Mouse (Mus musculus) thymus, postnatal 0 days (tissue): Measurements from ENCODE around the gene Slc26a10. TPM values are rescaled to one million over a fixed set of nuclear protein-coding genes. Genes with fewer than 3 reads are reported as not detected.

Source experiments
- DNase-seq: peaks from one replicate; pipeline ENCODE4 v3.0.0-alpha.2; 2015; ENCODE audit warnings: low spot score
- polyA plus RNA-seq: library from polyadenylated mRNA; unstranded; fragments of >200 nt; fragmentation: Nextera tagmentation; extraction: Ambion mirVana; gene quantifications from 2 replicates; pipeline ENCODE4 v1.2.1, GENCODE M21; 2015

Gene Slc26a10
- polyA plus RNA-seq, 1 experiment from 2014 or later, result 2.6 TPM

DNA sequence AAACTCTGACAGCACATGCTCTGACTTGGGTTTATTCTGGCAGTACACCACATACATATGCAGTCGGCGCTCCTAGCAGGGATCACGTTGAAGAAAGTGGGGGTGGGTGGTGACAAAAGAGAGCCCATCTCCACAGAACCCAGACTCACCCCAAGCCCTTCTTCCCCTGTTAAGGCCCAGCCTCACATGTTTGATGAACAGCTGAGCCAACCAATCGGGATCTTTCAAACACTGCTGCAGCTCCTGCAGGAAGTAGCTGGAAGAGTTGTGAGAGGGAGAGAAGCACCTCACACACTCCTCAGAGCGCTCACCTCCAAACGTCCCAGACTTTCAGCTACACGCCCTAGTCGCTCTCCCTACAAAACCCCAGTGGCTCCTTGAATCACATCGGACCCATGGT is 4.7 kb upstream of the Slc26a10 start:
- no peak for DNase-seq

DNA sequence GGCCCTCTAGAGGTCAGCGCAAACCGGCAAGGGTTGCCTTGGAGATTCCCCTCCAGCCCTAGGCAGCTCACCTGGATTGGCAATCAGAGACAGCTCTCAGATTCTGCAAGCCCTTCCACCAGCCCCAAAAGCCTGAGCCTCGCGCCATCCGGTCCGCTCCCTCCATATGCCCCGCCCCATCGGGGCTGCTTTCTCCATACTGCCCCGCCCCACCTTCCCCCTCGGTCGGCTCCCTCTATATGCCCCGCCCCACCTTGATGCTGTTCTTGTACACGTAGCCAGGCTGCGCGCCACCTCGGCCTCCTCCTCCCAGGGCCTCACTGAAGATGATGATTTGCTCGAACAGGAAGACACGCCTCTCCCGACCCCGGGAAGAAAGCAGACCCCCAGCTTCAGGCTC is 3.3 kb upstream of the Slc26a10 start:
- no peak for DNase-seq

DNA sequence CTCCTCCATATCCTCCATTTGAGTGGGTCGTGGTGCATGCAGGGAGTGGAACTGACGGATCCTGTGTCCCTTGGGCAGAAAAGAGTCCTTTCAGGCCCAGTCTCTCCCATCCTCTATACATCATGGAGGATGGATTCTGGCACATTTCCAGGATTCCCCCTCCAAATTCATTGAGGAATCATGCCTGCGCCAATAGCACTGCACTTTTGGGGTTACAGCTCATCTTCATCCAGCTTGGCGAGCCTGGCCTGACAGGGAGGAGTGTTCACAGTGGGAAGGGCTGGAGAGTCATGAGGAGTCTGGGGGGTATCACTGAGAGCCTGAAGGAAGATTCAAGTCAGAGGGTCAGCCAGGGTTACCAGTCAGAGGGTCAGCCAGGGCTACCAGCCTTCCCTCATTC is 2.2 kb upstream of the Slc26a10 start:
- no peak for DNase-seq

DNA sequence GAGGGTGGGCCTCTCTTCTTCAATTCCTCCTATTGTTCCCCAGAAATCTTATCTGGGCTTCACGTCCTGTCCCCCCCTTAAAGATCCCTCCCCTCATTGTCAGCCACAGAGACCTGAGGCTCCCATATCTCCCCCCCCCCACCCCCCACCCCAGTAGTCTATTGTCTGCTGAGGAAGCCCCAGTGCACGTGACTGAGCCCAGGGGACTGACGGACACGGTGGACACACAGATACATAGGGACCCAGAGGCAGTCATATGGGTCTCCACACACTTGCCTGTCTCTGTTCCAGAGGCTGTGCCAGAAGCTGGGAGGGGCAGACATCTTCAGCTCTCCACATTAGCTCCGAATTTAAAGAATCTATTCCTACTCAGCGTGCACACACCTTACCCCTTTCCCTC is 1.1 kb upstream of the Slc26a10 start:
- DNase-seq, result no peak

DNA sequence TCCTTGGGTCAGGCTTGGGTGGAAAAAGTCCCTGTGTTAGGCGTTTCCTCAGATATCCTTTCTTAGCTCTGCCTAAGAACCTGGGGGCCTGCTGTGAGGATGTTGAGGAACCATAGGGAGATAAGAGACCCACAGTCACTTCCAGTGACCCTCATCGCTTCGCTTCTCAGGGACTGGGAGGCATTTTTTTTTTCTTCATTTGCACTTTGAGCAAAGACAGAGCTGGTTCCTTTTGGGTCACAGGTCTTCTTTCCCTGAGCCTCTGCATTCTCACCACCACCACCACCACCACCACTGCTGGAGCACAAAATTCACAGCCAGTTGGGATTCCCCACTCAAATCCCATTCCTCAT is 226 bp upstream of the Slc26a10 start:
- no peak for DNase-seq

DNA sequence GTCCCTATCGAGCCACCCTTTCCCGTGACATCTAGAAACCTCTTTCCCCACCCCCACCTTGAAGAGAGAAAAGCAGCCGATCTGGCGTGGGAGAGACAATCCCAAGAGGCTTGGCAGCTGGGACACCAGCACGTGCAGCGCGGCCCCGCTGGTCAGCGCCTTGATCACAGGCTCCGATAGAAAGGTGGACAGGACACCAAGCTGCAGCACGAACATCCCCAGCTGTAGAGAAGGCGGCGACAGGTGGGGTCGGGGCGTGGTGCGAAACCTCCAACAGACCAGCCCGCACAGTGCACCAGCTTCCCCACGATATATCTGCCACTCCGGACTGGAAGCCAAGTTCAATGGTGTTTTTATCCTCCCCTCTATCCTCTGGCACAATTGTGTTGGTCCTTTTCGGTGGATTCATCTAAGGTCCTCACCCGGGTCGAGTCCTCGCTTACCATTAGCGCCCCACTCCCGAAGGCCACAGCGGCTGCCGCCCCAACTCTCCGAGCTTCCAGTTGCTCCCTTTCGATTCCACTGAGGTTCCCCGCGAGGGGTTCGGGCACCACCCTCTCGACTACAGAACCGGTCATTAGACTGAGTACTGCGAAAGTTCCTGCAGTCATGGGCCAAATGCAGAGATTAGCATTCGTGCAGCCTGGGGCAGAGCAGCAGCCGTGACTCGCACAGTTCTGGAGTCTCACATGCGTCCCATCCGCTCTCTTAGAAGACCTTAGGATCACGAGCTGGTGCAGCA is 2.0 kb downstream of the Slc26a10 start:
- no peak for DNase-seq

DNA sequence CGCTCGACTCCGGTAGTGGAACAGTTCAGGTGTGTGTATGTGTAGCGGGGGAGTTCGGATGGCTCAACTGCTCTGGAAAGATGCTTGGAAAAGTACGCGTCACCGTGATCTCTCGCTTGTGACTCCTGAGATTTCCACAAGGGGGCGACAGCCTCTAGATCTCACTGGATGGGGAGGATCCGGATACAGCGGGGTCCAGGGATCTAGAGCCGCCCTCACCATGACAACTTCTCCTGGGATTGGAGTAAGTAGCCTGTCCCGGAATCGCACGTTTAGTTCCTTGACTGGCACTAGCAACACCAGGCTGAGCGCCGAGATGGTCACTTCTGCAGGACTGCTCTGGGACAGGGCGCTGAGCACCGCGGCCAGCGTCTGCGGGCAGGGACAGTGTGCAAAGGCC is 2.7 kb downstream of the Slc26a10 start:
- peak; percentile 76 for DNase-seq

DNA sequence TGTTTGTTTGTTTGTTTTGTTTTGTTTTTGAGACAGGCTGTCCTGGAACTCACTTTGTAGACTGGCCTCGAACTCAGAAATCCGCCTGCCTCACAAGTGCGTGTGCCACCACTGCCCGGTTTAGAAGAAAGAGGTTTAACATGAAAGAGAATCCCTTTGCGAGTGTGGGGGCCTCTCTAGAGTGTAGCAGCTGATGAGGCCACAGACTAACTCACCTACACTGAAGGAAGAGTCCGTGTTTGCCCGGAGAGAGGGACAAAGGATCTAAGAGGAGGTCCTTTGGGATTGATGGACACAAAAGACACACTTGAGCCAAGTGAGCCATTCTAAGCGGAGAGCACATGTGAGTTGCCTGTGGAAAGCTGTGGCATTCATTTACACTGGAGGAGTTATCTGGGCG is 3.2 kb downstream of the Slc26a10 start:
- no peak for DNase-seq

DNA sequence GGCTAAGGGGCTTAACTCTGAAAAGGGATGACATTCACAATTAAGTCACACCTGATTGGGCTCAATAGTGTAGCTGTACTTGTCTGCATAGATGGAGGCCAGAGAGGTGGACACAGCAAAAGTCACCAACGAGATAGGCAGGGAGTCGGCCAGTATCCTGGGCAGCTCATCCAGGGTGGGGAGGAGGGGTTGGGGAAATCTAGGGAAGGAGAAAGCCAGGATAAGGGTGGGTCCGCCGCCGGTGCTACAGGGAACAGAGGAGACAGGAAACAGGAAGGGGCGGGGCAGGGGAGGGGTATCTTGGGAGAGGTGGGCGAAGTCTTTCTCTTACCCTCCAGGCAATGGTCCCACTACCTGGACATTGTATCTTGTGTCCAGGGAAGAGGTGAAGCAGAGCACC is 3.7 kb downstream of the Slc26a10 start:
- no peak for DNase-seq

DNA sequence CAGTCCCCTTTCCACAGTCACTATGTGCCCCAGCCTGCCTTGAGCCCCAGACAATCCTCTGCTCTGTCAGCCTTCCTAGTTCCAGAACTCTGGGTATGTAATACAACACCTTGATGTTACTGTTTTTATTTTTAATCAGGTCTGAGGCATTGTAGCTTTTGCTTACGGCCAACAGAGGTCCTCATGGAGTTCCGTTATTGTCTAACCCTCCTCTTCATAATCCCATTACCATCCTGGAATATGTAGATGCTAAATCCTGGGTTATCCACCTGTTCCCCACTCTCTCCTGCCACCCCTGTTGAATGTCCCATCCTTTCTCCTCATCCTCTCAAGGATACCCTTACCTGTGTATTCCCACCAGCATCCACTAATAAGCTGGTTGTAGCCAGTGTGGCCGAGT is 4.2 kb downstream of the Slc26a10 start:
- DNase-seq, result no peak

DNA sequence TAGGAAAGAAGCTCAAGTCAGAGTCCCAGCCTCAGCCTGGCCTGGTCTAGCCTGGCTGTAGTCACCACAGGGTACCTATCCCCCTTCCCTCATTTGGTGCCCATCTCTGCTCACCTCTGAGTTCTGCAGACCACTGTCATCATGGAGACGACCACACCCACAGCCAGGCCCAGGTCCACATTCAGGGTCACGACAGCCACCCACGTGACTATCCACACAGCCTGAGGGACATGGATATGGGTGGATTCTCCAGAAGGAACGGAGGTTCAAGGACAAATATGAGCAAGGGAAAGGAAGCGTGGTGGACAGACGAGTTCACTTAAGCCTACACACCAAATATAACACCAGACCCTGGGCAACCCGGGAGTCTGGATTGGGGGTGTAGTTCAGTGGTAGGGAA is 6.3 kb downstream of the Slc26a10 start:
- DNase-seq, result no peak

DNA sequence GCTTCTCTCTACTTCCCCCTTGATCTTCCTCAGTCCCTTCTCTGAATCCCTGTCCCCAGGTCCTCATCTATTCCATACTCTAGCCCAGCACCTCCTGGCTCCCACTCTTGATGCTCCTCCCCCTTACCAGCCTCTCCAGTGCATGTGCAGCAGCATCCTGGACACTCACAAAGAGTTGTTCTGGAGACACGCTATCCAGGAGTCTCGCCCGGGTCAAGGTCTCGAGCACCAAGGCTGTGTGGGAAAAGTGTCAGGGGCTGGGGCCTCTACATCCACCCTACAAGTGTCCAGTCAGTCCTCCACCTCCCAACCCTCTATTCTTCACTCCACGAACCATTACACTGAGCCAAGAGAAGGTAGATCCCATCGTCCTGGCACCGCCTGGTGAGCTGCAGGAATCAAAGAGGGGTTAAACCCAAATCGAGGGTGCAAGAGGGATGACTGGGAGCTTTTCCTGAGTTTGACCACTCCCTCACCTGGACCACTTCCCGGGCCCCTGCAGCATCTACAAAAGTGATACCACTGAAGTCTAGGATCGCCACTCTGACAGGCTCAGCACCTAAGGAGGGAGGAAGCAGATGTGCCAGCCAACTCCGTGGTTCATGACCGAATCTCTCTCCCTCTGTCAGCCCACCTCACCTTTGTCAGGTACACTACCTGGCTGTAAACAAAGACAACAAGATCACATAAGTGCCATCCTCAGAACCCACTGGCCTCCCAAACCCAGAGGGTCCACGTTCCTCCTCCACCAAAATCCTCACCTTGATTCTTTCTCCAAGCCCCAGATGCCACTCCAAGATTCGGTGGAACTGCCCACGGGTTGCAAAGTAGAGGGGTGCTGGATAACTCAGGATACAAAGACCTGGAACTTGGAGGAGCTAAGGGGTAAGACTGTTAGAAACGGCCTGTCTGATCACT is 7.0 kb downstream of the Slc26a10 start:
- DNase-seq, result no peak

DNA sequence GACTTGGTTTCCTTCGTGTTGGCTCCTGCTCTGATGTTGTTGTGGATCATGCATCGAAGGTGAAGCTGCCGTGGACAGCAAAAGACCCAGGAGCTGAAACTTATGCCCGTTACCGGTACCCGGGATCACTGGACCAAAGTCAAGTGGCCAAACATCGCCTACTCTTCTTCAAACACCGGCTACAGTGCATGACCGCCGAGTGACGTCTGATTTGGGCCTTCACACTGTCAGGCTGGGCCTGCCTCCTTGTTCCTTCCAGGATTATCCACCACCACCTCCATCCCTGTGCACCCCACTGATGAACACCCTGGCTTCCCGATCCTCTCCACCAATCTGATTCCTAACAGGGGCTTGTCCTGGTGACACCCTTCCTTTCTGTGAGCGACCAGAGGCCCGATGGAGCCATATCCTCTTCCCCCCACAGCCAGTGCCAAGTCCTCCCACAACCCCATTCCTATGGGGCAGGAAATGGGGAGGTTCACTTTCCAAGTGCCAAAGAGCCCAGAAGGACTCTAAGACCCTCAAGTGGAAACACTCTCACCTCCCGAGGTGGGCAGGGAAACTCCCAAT is 8.7 kb downstream of the Slc26a10 start:
- no peak for DNase-seq

DNA sequence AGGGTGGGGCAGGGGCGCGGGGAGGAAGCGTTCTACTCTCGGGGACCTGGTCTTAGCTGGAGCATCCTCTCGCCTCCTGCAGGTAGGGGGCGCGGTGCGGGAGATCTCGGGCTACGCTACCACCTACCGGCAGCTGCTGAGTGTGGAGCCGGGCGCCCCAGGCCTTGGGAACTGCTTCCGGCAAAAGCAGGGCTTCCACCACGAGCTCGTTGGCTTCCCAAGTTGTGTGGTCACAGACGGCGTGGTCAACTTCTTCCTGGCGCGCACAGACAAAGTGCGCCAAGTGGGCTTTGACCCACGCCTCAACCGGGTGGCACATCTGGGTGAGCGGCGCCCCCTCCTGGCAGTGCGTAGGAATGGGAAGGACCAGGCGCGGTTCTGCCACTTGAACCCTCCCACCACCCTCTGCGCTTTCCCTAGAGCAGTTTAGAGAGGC is 9.6 kb downstream of the Slc26a10 start:
- DNase-seq, result peak; percentile 90

DNA sequence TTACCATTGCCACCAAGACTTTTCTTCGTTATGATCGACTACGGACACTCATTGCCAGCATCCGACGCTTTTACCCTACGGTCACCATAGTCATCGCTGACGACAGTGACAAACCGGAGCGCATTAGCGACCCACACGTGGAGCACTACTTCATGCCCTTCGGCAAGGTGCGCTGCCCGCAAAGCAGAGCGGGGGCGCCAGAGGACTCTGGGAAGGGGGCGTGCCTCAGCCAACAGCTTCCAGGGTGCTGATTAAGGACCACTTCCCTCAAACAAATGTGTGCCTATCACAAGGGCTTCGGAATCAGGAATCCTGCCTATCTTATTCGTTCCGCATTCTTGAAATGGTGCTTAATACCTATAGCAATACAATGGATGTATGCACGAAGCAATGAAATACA is 10.4 kb downstream of the Slc26a10 start:
- no peak for DNase-seq

DNA sequence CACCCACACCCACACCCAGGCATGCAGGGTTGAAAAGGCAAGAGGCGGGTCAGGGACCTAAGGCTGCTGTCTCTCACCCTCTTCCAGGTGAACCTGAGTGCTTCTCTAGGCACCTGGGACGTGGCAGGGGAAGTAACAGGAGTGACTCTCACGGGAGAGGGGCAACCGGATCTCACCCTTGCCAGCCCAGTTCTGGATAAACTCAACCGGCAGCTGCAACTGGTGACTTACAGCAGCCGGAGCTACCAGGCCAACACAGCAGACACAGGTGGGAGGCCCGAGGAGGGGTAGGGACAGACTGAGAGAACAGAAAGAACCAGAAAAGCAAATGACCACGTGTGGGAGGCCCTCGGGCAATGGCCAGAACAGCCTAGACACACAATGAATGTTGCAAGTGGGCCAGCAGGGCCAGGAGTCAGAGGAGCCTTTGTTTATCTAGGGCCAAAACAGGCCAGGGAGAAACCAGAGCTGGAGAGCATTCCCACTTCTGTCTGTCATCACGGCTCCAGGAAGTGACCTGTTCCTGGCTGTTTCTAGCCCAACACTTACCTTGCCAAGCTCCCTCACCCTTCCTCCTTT is 12.7 kb downstream of the Slc26a10 start:
- DNase-seq, result no peak

DNA sequence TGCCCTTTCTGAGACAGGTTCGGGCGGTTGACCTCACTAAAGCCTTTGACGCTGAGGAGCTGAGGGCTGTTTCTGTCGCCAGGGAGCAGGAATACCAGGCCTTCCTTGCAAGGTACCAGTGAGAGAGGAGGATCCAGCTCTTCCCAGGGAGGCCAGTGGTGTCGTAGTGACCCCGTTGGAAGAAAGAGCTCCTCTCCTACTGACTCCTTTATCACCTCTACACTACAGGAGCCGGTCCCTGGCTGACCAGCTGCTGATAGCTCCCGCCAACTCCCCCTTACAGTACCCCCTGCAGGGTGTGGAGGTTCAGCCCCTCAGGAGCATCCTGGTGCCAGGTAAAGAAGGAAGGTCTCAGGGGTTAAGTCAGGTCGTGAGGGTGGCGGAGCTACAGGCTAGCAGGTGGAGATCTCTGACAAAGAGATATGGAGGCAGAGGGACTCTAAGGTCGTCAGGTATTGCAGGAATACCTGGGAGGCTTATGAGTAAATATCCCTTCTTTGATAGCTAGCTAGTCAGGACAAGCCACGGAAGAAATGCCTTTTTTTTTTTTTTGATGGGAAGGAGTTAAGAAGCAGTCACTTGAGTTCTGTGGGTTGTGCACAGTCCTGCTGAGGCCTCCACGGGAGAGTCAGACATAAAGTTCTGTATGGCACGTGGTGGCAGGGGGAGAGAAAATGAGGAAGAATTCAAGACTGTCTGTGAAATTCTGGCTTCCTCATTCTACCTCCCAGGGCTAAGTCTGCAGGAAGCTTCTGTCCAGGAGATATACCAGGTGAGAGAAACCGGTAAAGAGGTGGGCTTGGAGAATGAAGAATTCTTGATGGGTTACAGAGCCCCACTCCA is 13.5 kb downstream of the Slc26a10 start:
- DNase-seq, result no peak

DNA sequence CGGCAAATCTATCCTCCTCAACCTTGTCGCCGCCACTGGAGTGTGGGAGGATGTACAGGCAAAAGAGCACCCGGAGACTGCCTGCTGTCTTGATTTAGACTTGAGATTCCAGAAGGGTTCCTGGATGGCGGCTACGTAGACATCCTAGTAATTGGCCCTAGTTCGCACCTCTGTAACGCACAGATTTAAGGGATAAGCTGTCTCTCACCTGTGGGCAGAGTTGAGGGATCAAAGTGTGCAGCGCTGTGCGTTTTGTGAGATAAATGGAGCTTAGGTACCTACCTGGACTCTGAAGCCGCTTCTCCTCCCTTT is 14.1 kb downstream of the Slc26a10 start:
- DNase-seq, result peak; percentile 64

DNA sequence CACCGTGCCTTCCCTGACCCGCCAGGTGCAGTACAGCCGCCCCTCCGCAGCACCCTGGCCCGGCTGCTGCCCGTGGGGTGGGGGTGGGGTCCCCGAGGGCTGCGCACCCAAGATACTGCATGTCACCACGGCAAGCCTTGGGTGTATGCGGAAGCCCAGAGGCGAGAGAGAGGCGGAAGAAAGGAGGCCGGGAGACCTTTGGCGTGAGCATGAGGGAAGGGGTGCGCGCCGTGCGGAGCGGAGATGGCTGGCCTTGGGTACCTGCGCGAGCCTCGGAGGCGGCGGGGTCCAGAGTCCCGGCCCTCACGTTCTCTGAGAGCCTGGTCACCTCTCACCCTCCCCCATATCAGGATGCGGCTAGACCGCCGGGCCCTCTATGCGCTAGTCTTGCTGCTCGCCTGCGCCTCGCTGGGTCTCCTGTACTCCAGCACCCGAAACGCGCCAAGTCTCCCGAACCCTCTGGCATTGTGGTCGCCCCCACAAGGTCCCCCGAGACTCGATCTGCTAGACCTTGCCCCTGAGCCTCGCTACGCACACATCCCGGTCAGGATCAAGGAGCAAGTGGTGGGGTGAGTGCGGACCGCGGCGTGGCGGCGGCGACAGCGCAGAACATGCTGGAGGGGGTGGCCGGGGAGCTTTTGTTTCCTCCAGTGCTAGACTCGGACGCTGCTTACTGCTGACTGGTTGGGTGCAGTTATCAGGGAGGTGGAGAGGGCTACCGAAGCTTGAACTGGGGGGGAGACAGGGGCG is 14.6 kb downstream of the Slc26a10 start:
- DNase-seq, result peak; percentile 79

DNA sequence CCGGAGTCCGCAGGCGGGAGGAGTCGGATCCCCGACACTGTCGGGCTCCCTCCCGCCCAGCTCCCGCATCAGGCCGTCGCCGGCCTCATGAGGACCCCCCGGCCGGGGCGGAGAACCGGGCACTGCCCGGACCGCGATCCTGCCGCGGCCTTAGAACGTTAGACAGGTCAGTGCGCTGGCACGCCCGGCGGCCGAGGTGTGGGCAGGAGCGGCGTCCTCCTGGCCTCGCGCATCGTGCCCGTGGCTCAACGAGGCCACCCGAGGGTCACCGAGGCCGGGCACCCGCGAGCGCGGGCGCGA is 15.1 kb downstream of the Slc26a10 start:
- DNase-seq, result no peak
